Mouse (Mus musculus) liver, adult 2 months (tissue): ENCODE data around the gene Gal3st3.

Experiments
- CTCF ChIP-seq: fragments of 200-500 bp; IDR thresholded peaks from 2 replicates; pipeline ENCODE4 v1.5.1; 2011; ENCODE audit warnings: low read depth, low read length, control low read depth
- POLR2A ChIP-seq: fragments of 200-500 bp; IDR thresholded peaks from 2 replicates; pipeline ENCODE4 v1.6.1; 2011; ENCODE audit warnings: low read length, control low read depth; ENCODE audit not compliant: insufficient read depth; ENCODE audit errors: extremely low read depth

GRCm38 (mm10) chr19:5348526-5349501 is 50.7 kb downstream of the Gal3st3 start:
- TF ChIP-seq CTCF (0 out of 2 replicates have a peak, but pooled peaks have one; percentile 13), POLR2A (no peak)
